Mouse (Mus musculus) small intestine, adult 10 weeks (tissue): ENCODE results near the gene Pcca. TPM values are rescaled to one million over a fixed set of nuclear protein-coding genes. Genes with fewer than 3 reads are reported as not detected.

Source experiments
- polyA plus RNA-seq: library from polyadenylated mRNA; stranded (reverse); fragments of 350-450 nt; fragmentation: Illumina TruSeq; extraction: RNeasy Lipid Tissue Mini Kit (QIAGEN cat#74804); gene quantifications from one replicate; pipeline ENCODE4 v1.2.3, GENCODE M21; 2014; ENCODE audit warnings: low replicate concordance

Pcca gene
- polyA plus RNA-seq = 16.1 TPM

DNA sequence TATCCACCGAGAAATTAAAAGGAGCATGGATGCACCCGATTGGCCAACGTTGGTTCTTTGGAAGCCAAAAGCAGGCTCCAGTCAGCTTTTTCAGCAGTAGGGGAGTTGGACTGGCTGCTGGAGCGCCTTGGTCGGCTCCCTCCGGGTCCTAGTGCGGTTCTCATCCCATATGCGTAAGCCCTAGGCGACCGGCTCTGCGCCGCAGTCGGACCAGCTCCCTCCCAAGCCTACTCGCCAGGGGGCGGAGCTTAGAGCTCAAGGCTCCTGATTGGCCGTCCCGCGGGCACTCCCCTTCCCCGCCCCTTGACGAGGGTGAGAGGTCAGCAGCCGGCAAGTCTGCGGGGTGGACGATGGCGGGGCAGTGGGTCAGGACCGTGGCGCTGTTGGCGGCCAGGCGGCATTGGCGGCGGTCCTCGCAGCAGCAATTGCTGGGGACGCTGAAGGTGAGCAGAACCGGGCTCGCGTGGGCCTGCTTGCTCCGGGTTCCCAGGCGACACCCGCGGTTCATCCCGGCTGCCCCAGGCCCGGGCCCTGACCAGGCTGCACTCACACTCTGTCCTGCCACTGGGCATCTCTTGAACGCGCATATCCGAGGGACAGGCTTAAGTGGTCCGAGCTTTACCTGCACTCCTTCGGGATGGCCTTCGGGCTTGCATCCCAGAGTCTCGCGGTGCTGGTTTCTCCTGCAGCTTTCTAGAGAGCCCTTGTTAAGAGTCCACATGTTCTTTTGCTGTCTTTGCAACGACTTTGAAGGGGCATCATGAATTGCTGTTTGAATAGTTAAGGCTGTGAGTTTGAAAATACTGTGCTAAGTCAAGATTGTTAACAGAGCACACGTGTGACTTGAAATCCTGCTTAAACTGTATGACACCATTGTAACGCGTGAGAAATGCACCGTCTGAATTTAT, at the start of gene Pcca:
Gene Pcca, plus strand, starts transcription at position 308 of the 908 bp plus-strand sequence.

DNA sequence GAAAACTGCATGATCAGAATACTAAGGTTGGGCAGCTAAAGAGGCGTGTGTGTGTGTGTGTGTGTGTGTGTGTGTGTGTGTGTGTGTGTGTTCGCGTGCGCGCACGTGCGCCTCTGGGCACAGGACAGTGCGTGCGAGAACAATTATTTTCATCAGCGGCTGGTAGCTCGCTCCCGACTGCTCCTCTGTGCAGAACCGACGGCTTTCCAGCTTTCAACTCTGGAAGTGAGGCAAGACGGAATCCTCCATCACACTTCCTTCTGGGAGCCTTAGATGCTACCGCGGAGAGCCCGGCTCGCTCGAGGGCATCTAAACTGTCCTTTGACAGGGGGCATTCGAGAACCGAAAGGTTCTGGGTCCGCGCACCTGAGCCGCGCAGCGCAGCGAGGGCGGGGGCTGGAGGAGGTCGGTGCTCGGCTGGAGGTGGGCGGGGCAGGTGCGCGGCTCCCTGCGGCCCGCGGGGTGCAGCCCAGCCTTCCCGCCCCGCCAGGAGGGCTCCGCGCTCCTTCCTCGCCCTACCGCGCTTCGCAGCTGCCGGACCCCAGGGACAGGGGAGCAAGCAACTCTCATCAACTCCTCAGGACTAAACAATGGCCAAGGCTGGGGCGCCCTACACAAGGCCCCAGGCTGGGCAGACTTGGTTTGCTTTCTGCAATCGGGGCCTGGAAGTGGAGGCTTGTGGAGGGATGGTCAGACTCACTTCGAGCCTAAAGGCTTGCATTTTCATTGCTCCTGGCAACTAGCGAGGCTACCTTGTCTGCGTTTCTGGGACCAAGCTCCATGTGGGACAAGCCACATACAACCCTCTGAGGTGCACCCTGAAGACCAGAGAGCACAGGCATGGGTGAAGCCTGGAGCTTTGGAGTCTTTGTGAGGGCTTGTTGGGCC, 43.4 kb upstream of the Pcca start, which contains the start of gene Gm10837:
Gene Gm10837, plus strand, starts transcription at position 146 of the 888 bp plus-strand sequence.

DNA sequence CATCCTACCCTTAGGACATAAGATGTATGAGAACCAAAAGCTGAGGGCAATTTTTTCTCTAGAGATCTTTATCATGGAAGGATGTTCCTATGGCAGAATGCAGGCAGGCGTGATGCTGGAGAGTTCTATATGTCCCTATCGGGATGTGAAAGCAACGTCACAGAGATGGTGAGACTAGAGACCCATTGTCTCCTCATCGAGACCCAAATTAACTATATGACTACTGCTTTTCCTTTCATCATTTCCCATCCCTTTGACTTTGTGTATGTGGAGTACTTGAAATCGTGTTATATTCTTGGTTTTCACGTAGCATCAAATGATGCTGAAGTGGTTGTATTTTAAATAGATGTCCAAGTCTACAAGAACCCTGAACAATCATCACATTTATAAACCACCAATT, 379.5 kb downstream of the Pcca start, which contains the start of gene Ggact:
Gene Ggact, minus strand, starts transcription at position 101 of the 400 bp plus-strand sequence.

Other genes starting within 250 kb of the Pcca start
- not detected for gene Gm5089, start 83.2 kb upstream of the Pcca start, polyA plus RNA-seq
- gene Zic5, start 68.6 kb upstream of the Pcca start, polyA plus RNA-seq = not detected
- gene Zic2, start 58.9 kb upstream of the Pcca start, polyA plus RNA-seq = not detected
- gene Gm10837, start 43.7 kb upstream of the Pcca start, polyA plus RNA-seq = not detected